Mouse (Mus musculus) lung, postnatal 0 days (tissue): ENCODE data around the gene Gm20388.

Experiments
- CTCF ChIP-seq: IDR thresholded peaks from 2 replicates; pipeline ENCODE4 v1.5.1; 2016; ENCODE audit warnings: antibody characterized with exemption, mild to moderate bottlenecking
- EP300 ChIP-seq: IDR thresholded peaks from 2 replicates; pipeline ENCODE4 v1.6.1; 2016; ENCODE audit warnings: antibody characterized with exemption, mild to moderate bottlenecking, control low read depth

DNA sequence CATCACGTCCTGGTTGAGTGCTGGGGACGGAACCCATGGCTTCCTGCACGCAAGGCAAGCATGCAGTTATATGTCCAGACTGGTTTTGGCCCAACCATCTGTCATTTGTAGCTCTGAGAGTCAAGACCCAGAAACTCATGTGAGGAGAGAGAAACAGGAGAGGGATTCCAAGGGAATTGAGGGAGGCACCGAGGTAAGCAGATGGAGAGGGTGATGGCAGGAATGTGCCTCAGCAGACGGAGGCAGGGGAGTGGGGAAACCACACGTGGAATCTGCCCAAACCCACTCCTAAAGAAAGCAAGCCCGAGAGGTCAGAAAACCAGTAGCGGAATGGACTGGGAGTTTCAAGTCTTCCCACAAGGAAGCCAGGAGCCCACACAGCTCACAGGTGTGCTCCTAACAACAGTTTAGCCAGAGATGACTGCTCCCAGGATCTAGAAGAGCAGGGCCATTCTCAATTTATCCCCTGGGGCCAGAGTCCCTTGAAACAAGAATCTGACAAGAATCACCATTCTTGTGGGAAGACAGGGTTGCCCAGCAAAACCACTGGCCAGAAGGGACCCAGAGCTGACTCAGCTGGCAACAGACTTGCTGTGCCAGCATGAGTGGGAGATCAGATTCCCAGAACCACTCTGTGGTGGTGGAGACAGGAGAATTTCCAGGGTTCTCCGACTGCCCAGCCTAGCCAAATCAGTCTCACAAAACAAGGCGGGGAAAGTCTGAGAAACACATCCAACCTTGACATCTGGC is 1772.6 kb downstream of the Gm20388 start:
- TF ChIP-seq CTCF (no peak), EP300 (no peak)
